Mouse (Mus musculus): ENCODE results near the gene Tm9sf4. TPM values are rescaled to one million over a fixed set of nuclear protein-coding genes. Genes with fewer than 3 reads are reported as not detected.

The Tm9sf4 gene
- polyA plus RNA-seq, 1 experiment: 42.5 TPM

GRCm38 (mm10) chr2:153202766-153203165 is 41.7 kb downstream of the Tm9sf4 start:
- H3K36me3 ChIP-seq (ENCODE audit: control insufficient read depth, insufficient read depth, low read length): no peaks in the 10 kb centered on the region; the same call in 1 of the 2 replicates
- WGBS: 97% methylated on average over 1 of the region's 1 CpGs

GRCm38 (mm10) chr2:153208149-153208548 is 47.0 kb downstream of the Tm9sf4 start:
- 100% methylated on average over 2 of the region's 2 CpGs for WGBS
- H3K27ac ChIP-seq (ENCODE audit: control insufficient read depth, insufficient read depth, low read length): no peak overlapping the region
- no peak for DNase-seq
- no peak for TF ChIP-seq CTCF (IDR thresholded peaks at IDR 0.05; ENCODE audit: borderline replicate concordance, control insufficient read depth, extremely low read depth, insufficient read depth, low read length, poor library complexity)
- TF ChIP-seq POLR2A (IDR thresholded peaks at IDR 0.05; ENCODE audit: control insufficient read depth, extremely low read depth, insufficient read depth, low read length, poor library complexity): no peak
- H3K4me1 ChIP-seq (replicated peaks; ENCODE audit: control insufficient read depth, insufficient read depth, low read length): peaks cover 8% of the 10 kb centered on the region
- no peak overlapping the region for H3K4me3 ChIP-seq (ENCODE audit: control insufficient read depth, insufficient read depth, low read length)
- no peaks in the 10 kb centered on the region; the same call in 1 of the 2 replicates for H3K36me3 ChIP-seq (ENCODE audit: control insufficient read depth, insufficient read depth, low read length)
- H3K27me3 ChIP-seq (ENCODE audit: control insufficient read depth, insufficient read depth, low read length): no peaks in the 10 kb centered on the region

More at GRCm38 (mm10) chr2:153202766-153203165, 41.7 kb downstream of the Tm9sf4 start:
- no peak overlapping the region for H3K27ac ChIP-seq (ENCODE audit: control insufficient read depth, insufficient read depth, low read length)
- H3K4me3 ChIP-seq (ENCODE audit: control insufficient read depth, insufficient read depth, low read length): no peak overlapping the region
- TF ChIP-seq CTCF (IDR thresholded peaks at IDR 0.05; ENCODE audit: borderline replicate concordance, control insufficient read depth, extremely low read depth, insufficient read depth, low read length, poor library complexity): no peak
- no peak for TF ChIP-seq POLR2A (IDR thresholded peaks at IDR 0.05; ENCODE audit: control insufficient read depth, extremely low read depth, insufficient read depth, low read length, poor library complexity)
- H3K4me1 ChIP-seq (replicated peaks; ENCODE audit: control insufficient read depth, insufficient read depth, low read length): no peaks in the 10 kb centered on the region
- no peaks in the 10 kb centered on the region for H3K27me3 ChIP-seq (ENCODE audit: control insufficient read depth, insufficient read depth, low read length)
- no peak for DNase-seq

DNA sequence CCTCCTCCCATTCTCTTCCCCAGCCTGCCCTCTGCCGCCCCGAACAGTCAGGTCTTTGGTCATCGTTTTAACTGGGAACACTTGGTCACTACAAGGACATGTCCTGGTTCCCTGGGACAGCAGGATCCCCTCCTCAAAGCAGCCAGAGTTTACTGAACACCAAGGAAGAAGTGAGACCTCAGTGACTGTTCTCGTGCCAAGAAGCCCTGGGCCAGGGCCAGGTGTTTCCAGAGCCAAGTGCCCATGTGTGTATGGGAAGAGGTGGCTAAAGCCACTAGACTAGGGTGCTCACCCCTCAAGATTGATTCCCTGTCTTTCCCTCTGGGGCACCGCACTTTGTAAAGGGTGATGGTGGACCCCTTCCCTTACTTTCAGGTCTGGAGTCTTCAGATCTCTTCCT is 48.2 kb downstream of the Tm9sf4 start:
- TF ChIP-seq CTCF (IDR thresholded peaks at IDR 0.05; ENCODE audit: borderline replicate concordance, control insufficient read depth, extremely low read depth, insufficient read depth, low read length, poor library complexity) (no peak), POLR2A (IDR thresholded peaks at IDR 0.05; ENCODE audit: control insufficient read depth, extremely low read depth, insufficient read depth, low read length, poor library complexity) (no peak)
- Histone ChIP-seq H3K4me1 (replicated peaks; ENCODE audit: control insufficient read depth, insufficient read depth, low read length) (peaks cover 10% of the 10 kb centered on the region), H3K36me3 (ENCODE audit: control insufficient read depth, insufficient read depth, low read length) (no peaks in the 10 kb centered on the region; the same call in 1 of the 2 replicates), H3K27ac (ENCODE audit: control insufficient read depth, insufficient read depth, low read length) (no peak overlapping the region), H3K4me3 (ENCODE audit: control insufficient read depth, insufficient read depth, low read length) (no peak overlapping the region), H3K27me3 (ENCODE audit: control insufficient read depth, insufficient read depth, low read length) (no peaks in the 10 kb centered on the region)
- WGBS: 92% methylated on average over 5 of the region's 5 CpGs
- no peak for DNase-seq

DNA sequence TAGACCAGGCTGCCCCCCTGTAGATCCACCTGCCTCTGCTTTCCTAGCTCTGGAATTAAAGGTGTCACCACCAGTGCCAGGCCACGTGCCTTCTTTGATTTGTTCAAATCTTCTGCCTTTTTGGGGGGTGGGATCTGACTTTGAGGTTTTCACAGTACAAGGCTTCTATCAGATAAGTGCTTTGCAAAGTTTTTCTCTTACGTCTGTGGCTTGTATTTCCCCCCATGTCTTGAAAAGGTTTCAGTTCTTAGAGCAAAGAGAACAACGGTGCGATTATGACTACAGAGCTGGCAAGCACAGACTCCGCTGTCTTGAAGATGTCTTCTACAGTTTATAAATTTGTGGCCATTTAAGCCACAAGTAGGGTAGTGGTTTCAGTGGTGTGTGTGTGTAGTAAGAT is 50.3 kb downstream of the Tm9sf4 start:
- Histone ChIP-seq H3K27me3 (ENCODE audit: control insufficient read depth, insufficient read depth, low read length) (no peaks in the 10 kb centered on the region), H3K4me3 (ENCODE audit: control insufficient read depth, insufficient read depth, low read length) (no peak overlapping the region), H3K4me1 (replicated peaks; ENCODE audit: control insufficient read depth, insufficient read depth, low read length) (peaks cover 27% of the 10 kb centered on the region), H3K36me3 (ENCODE audit: control insufficient read depth, insufficient read depth, low read length) (no peaks in the 10 kb centered on the region), H3K27ac (ENCODE audit: control insufficient read depth, insufficient read depth, low read length) (peak overlapping the region; percentile 12; the same call in 1 of the 2 replicates)
- DNase-seq: peak; percentile 25
- TF ChIP-seq CTCF (IDR thresholded peaks at IDR 0.05; ENCODE audit: borderline replicate concordance, control insufficient read depth, extremely low read depth, insufficient read depth, low read length, poor library complexity) (no peak), POLR2A (IDR thresholded peaks at IDR 0.05; ENCODE audit: control insufficient read depth, extremely low read depth, insufficient read depth, low read length, poor library complexity) (no peak)
- WGBS: 5% methylated on average over 5 of the region's 5 CpGs

GRCm38 (mm10) chr2:153213351-153213750 is 52.2 kb downstream of the Tm9sf4 start:
- Histone ChIP-seq H3K4me3 (ENCODE audit: control insufficient read depth, insufficient read depth, low read length) (no peak overlapping the region), H3K27ac (ENCODE audit: control insufficient read depth, insufficient read depth, low read length) (no peak overlapping the region), H3K27me3 (ENCODE audit: control insufficient read depth, insufficient read depth, low read length) (no peaks in the 10 kb centered on the region), H3K36me3 (ENCODE audit: control insufficient read depth, insufficient read depth, low read length) (no peaks in the 10 kb centered on the region), H3K4me1 (replicated peaks; ENCODE audit: control insufficient read depth, insufficient read depth, low read length) (peaks cover 27% of the 10 kb centered on the region)
- no peak for TF ChIP-seq POLR2A (IDR thresholded peaks at IDR 0.05; ENCODE audit: control insufficient read depth, extremely low read depth, insufficient read depth, low read length, poor library complexity)
- no peak for TF ChIP-seq CTCF (IDR thresholded peaks at IDR 0.05; ENCODE audit: borderline replicate concordance, control insufficient read depth, extremely low read depth, insufficient read depth, low read length, poor library complexity)
- WGBS: 95% methylated on average over 4 of the region's 4 CpGs
- no peak for DNase-seq

GRCm38 (mm10) chr2:153214771-153215259 is 53.7 kb downstream of the Tm9sf4 start:
- Histone ChIP-seq H3K27me3 (ENCODE audit: control insufficient read depth, insufficient read depth, low read length) (no peaks in the 10 kb centered on the region), H3K27ac (ENCODE audit: control insufficient read depth, insufficient read depth, low read length) (peak overlapping the region; percentile 35), H3K4me3 (ENCODE audit: control insufficient read depth, insufficient read depth, low read length) (no peak overlapping the region), H3K36me3 (ENCODE audit: control insufficient read depth, insufficient read depth, low read length) (no peaks in the 10 kb centered on the region), H3K4me1 (replicated peaks; ENCODE audit: control insufficient read depth, insufficient read depth, low read length) (peaks cover 27% of the 10 kb centered on the region)
- peak; percentile 33 for DNase-seq
- 10% methylated on average over 6 of the region's 6 CpGs for WGBS
- TF ChIP-seq POLR2A (IDR thresholded peaks at IDR 0.05; ENCODE audit: control insufficient read depth, extremely low read depth, insufficient read depth, low read length, poor library complexity): no peak
- no peak for TF ChIP-seq CTCF (IDR thresholded peaks at IDR 0.05; ENCODE audit: borderline replicate concordance, control insufficient read depth, extremely low read depth, insufficient read depth, low read length, poor library complexity)

- no peak for TF ChIP-seq CTCF (IDR thresholded peaks at IDR 0.05; ENCODE audit: borderline replicate concordance, control insufficient read depth, extremely low read depth, insufficient read depth, low read length, poor library complexity)
- no peaks in the 10 kb centered on the region for H3K27me3 ChIP-seq (ENCODE audit: control insufficient read depth, insufficient read depth, low read length)
- H3K4me3 ChIP-seq (ENCODE audit: control insufficient read depth, insufficient read depth, low read length): no peak overlapping the region
- 16% methylated on average over 4 of the region's 4 CpGs for WGBS
- DNase-seq: no peak
- peaks cover 25% of the 10 kb centered on the region for H3K4me1 ChIP-seq (replicated peaks; ENCODE audit: control insufficient read depth, insufficient read depth, low read length)
- peak overlapping the region; percentile 15; the same call in 1 of the 2 replicates for H3K27ac ChIP-seq (ENCODE audit: control insufficient read depth, insufficient read depth, low read length)
- no peaks in the 10 kb centered on the region for H3K36me3 ChIP-seq (ENCODE audit: control insufficient read depth, insufficient read depth, low read length)
These were observed 54.3 kb downstream of the Tm9sf4 start for GRCm38 (mm10) chr2:153215421-153215820.

All from thymus, adult 2 months (tissue).